Mouse (Mus musculus) kidney, embryonic 14.5 days (tissue): Measurements from ENCODE around the gene Cep57. TPM values are rescaled to one million over a fixed set of nuclear protein-coding genes. Genes with fewer than 3 reads are reported as not detected.

Experiments used
- ATAC-seq: fragments of 200-750 bp; cut with Nextera tagmentation; 2 replicates; pipeline ENCODE4 v1.8.0; 2017; ENCODE audit warnings: moderate number of reproducible peaks, mild to moderate bottlenecking, moderate TSS enrichment, moderate library complexity; ENCODE audit not compliant: low FRiP score, low TSS enrichment
- H3K27ac ChIP-seq: fragments of 300-500 bp; sonication (generic); 2 replicates; pipeline ENCODE4 v1.5.1; 2014; ENCODE audit warnings: low read depth, mild to moderate bottlenecking, low read length, moderate library complexity, mixed read lengths
- H3K27me3 ChIP-seq: fragments of 300-500 bp; sonication (generic); 2 replicates; pipeline ENCODE4 v1.6.1; 2014; ENCODE audit warnings: mild to moderate bottlenecking, low read length; ENCODE audit not compliant: control insufficient read depth, insufficient read depth
- H3K36me3 ChIP-seq: fragments of 300-500 bp; sonication (generic); 2 replicates; pipeline ENCODE4 v1.6.1; 2014; ENCODE audit warnings: low read length, mixed read lengths; ENCODE audit not compliant: control insufficient read depth, insufficient read depth
- H3K4me1 ChIP-seq: fragments of 300-500 bp; sonication (generic); 2 replicates; pipeline ENCODE4 v1.6.1; 2014; ENCODE audit warnings: low read length, mixed read lengths; ENCODE audit not compliant: control insufficient read depth, insufficient read depth
- H3K4me2 ChIP-seq: fragments of 300-500 bp; sonication (generic); replicated peaks from 2 replicates; pipeline ENCODE4 v1.6.1; 2014; ENCODE audit warnings: low read depth, mild to moderate bottlenecking, low read length
- H3K4me3 ChIP-seq: fragments of 300-500 bp; sonication (generic); 2 replicates; pipeline ENCODE4 v1.5.1; 2014; ENCODE audit warnings: mild to moderate bottlenecking, low read length
- H3K9ac ChIP-seq: fragments of 300-500 bp; sonication (generic); 2 replicates; pipeline ENCODE4 v1.6.1; 2014; ENCODE audit warnings: low read depth, mild to moderate bottlenecking, low read length, moderate library complexity
- H3K9me3 ChIP-seq: fragments of 300-500 bp; sonication (generic); 2 replicates; pipeline ENCODE4 v1.6.1; 2016; ENCODE audit warnings: low read length; ENCODE audit not compliant: control insufficient read depth
- WGBS: fragments of 180-500 bp; shearing (Covaris S2); extraction: QIAGEN DNeasy Blood & Tissue Kit; methylation state at CpG from one replicate; pipeline ENCODE4 v1.1.7; 2014; 5-methylcytosine and 5-hydroxymethylcytosine counted together
- polyA plus RNA-seq: library from polyadenylated mRNA; unstranded; fragments of >200 nt; fragmentation: Nextera tagmentation; extraction: Ambion mirVana; gene quantifications from 2 replicates; pipeline ENCODE4 v1.2.1, GENCODE M21; 2014

The Cep57 gene
- polyA plus RNA-seq, 1 experiment from 2014 or later = 69.8 TPM

- Histone ChIP-seq H3K36me3 (no peaks in the 10 kb centered on the region), H3K27me3 (no peaks in the 10 kb centered on the region), H3K9ac (no peak overlapping the region), H3K4me2 (no peak overlapping the region), H3K27ac (no peak overlapping the region), H3K4me3 (no peak overlapping the region), H3K9me3 (no peaks in the 10 kb centered on the region), H3K4me1 (no peaks in the 10 kb centered on the region)
- no peak for ATAC-seq
- 71% methylated on average over 2 of the region's 2 CpGs for WGBS
These were observed 61.3 kb downstream of the Cep57 start for GRCm38 (mm10) chr9:13765624-13766023.

DNA sequence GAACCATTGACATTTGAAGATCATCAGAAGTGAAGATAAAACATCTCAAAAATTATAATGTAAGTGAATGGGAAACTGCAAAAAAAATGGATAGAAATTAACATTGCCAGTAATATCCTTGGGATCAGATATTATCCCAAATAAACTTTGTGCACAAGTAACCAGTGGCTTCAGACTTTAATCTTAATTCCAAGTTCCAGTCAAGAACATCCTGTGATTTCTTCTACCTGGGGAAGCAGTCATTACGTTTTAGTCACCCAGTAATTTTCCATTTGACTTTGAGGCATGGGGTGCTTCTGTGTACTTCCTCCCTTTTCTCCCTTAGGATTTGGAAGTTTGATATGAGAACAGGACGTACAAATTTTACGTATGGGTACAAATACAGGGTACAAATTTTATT, 66.5 kb downstream of the Cep57 start:
- no peak overlapping the region for H3K9ac ChIP-seq
- no peak for ATAC-seq
- no peak overlapping the region for H3K27ac ChIP-seq
- H3K9me3 ChIP-seq = peaks cover 8% of the 10 kb centered on the region; the same call in 1 of the 2 replicates
- no peak overlapping the region for H3K4me2 ChIP-seq
- H3K4me3 ChIP-seq = no peak overlapping the region
- H3K27me3 ChIP-seq = no peaks in the 10 kb centered on the region
- WGBS = 94% methylated on average over 3 of the region's 3 CpGs
- no peaks in the 10 kb centered on the region for H3K4me1 ChIP-seq
- no peaks in the 10 kb centered on the region for H3K36me3 ChIP-seq

Other genes with a start within 250 kb of the Cep57 start
- 70.3 and 98.9 TPM in 2 replicates for gene Mtmr2, start 78.7 kb downstream of the Cep57 start, polyA plus RNA-seq
- 26.6 and 34.0 TPM in 2 replicates for gene Fam76b, start 609 bp upstream of the Cep57 start, polyA plus RNA-seq